Mouse (Mus musculus): ENCODE measurements around the gene Plcg2. TPM values are rescaled to one million over a fixed set of nuclear protein-coding genes. Genes with fewer than 3 reads are reported as not detected.

The Plcg2 gene
- total and polyA plus RNA-seq, 3 experiments = not detected

- TF ChIP-seq TAL1 (conservative IDR thresholded peaks at IDR 0.05; ENCODE audit: low read depth, low read length) (no peak), GATA1 (IDR thresholded peaks at IDR 0.05; ENCODE audit: borderline replicate concordance, low read length) (no peak), GATA2 (IDR thresholded peaks at IDR 0.05; ENCODE audit: borderline replicate concordance, low read depth, low read length) (no peak), POLR2AphosphoS5 (IDR thresholded peaks at IDR 0.05; ENCODE audit: insufficient replicate concordance, low read depth, low read length) (no peak), CTCF (IDR thresholded peaks at IDR 0.05; ENCODE audit: low read depth, low read length) (no peak)
Observed at GRCm38 (mm10) chr8:117658990-117659389, 160.9 kb downstream of the Plcg2 start.

GRCm38 (mm10) chr8:117660358-117661031 lies 162.4 kb downstream of the Plcg2 start:
- DNase-seq (ENCODE audit: low spot score) (no peak), ATAC-seq (ENCODE audit: extremely low read depth, insufficient number of reproducible peaks, low FRiP score, poor library complexity, severe bottlenecking) (no peak)
- H3K36me3 ChIP-seq (replicated peaks) = no peaks in the 10 kb centered on the region
- TF ChIP-seq POLR2AphosphoS5 (IDR thresholded peaks at IDR 0.05; ENCODE audit: insufficient replicate concordance, low read depth, low read length) (no peak), CTCF (IDR thresholded peaks at IDR 0.05; ENCODE audit: low read depth, low read length) (no peak), TAL1 (conservative IDR thresholded peaks at IDR 0.05; ENCODE audit: low read depth, low read length) (no peak), GATA2 (IDR thresholded peaks at IDR 0.05; ENCODE audit: borderline replicate concordance, low read depth, low read length) (no peak), GATA1 (IDR thresholded peaks at IDR 0.05; ENCODE audit: borderline replicate concordance, low read length) (no peak)
- no peaks in the 10 kb centered on the region for H3K4me1 ChIP-seq (ENCODE audit: insufficient read depth, low read depth, low read length)
- no peak overlapping the region for H3K4me3 ChIP-seq (ENCODE audit: low read depth, low read length)
- H3K9me3 ChIP-seq (replicated peaks) = peaks cover 80% of the 10 kb centered on the region
- H3K27me3 ChIP-seq (ENCODE audit: insufficient read depth, low read length) = no peaks in the 10 kb centered on the region

More at GRCm38 (mm10) chr8:117658990-117659389, 160.9 kb downstream of the Plcg2 start:
- no peak for ATAC-seq (ENCODE audit: extremely low read depth, insufficient number of reproducible peaks, low FRiP score, poor library complexity, severe bottlenecking)
- Histone ChIP-seq H3K4me1 (ENCODE audit: insufficient read depth, low read depth, low read length) (no peaks in the 10 kb centered on the region), H3K36me3 (replicated peaks) (no peaks in the 10 kb centered on the region), H3K27me3 (ENCODE audit: insufficient read depth, low read length) (no peaks in the 10 kb centered on the region), H3K4me3 (ENCODE audit: low read depth, low read length) (no peak overlapping the region), H3K9me3 (replicated peaks) (peaks cover 86% of the 10 kb centered on the region)
- DNase-seq (ENCODE audit: low spot score) = no peak

GRCm38 (mm10) chr8:117667349-117668124 lies 169.4 kb downstream of the Plcg2 start:
- Histone ChIP-seq H3K4me1 (ENCODE audit: insufficient read depth, low read depth, low read length) (no peaks in the 10 kb centered on the region), H3K27me3 (ENCODE audit: insufficient read depth, low read length) (no peaks in the 10 kb centered on the region), H3K9me3 (replicated peaks) (peaks cover 64% of the 10 kb centered on the region), H3K4me3 (ENCODE audit: low read depth, low read length) (no peak overlapping the region), H3K36me3 (replicated peaks) (no peaks in the 10 kb centered on the region)
- no peak for DNase-seq (ENCODE audit: low spot score)
- no peak for TF ChIP-seq GATA2 (IDR thresholded peaks at IDR 0.05; ENCODE audit: borderline replicate concordance, low read depth, low read length)
- no peak for TF ChIP-seq GATA1 (IDR thresholded peaks at IDR 0.05; ENCODE audit: borderline replicate concordance, low read length)
- TF ChIP-seq POLR2AphosphoS5 (IDR thresholded peaks at IDR 0.05; ENCODE audit: insufficient replicate concordance, low read depth, low read length) = no peak
- TF ChIP-seq CTCF (IDR thresholded peaks at IDR 0.05; ENCODE audit: low read depth, low read length) = no peak
- no peak for TF ChIP-seq TAL1 (conservative IDR thresholded peaks at IDR 0.05; ENCODE audit: low read depth, low read length)
- ATAC-seq (ENCODE audit: extremely low read depth, insufficient number of reproducible peaks, low FRiP score, poor library complexity, severe bottlenecking) = no peak

- Histone ChIP-seq H3K4me1 (ENCODE audit: insufficient read depth, low read depth, low read length) (no peaks in the 10 kb centered on the region), H3K9me3 (replicated peaks) (peaks cover 60% of the 10 kb centered on the region), H3K4me3 (ENCODE audit: low read depth, low read length) (no peak overlapping the region), H3K36me3 (replicated peaks) (no peaks in the 10 kb centered on the region), H3K27me3 (ENCODE audit: insufficient read depth, low read length) (no peaks in the 10 kb centered on the region)
- TF ChIP-seq TAL1 (conservative IDR thresholded peaks at IDR 0.05; ENCODE audit: low read depth, low read length) = no peak
- no peak for TF ChIP-seq CTCF (IDR thresholded peaks at IDR 0.05; ENCODE audit: low read depth, low read length)
- no peak for TF ChIP-seq POLR2AphosphoS5 (IDR thresholded peaks at IDR 0.05; ENCODE audit: insufficient replicate concordance, low read depth, low read length)
- TF ChIP-seq GATA2 (IDR thresholded peaks at IDR 0.05; ENCODE audit: borderline replicate concordance, low read depth, low read length) = no peak
- no peak for TF ChIP-seq GATA1 (IDR thresholded peaks at IDR 0.05; ENCODE audit: borderline replicate concordance, low read length)
- DNase-seq (ENCODE audit: low spot score) (no peak), ATAC-seq (ENCODE audit: extremely low read depth, insufficient number of reproducible peaks, low FRiP score, poor library complexity, severe bottlenecking) (no peak)
Observed at GRCm38 (mm10) chr8:117670461-117670860, 172.4 kb downstream of the Plcg2 start.

- Histone ChIP-seq H3K9me3 (replicated peaks) (peaks cover 59% of the 10 kb centered on the region), H3K4me3 (ENCODE audit: low read depth, low read length) (no peak overlapping the region), H3K27me3 (ENCODE audit: insufficient read depth, low read length) (no peaks in the 10 kb centered on the region), H3K4me1 (ENCODE audit: insufficient read depth, low read depth, low read length) (no peaks in the 10 kb centered on the region), H3K36me3 (replicated peaks) (no peaks in the 10 kb centered on the region)
- no peak for ATAC-seq (ENCODE audit: extremely low read depth, insufficient number of reproducible peaks, low FRiP score, poor library complexity, severe bottlenecking)
- TF ChIP-seq POLR2AphosphoS5 (IDR thresholded peaks at IDR 0.05; ENCODE audit: insufficient replicate concordance, low read depth, low read length) (no peak), GATA2 (IDR thresholded peaks at IDR 0.05; ENCODE audit: borderline replicate concordance, low read depth, low read length) (no peak), CTCF (IDR thresholded peaks at IDR 0.05; ENCODE audit: low read depth, low read length) (no peak), GATA1 (IDR thresholded peaks at IDR 0.05; ENCODE audit: borderline replicate concordance, low read length) (no peak), TAL1 (conservative IDR thresholded peaks at IDR 0.05; ENCODE audit: low read depth, low read length) (no peak)
- no peak for DNase-seq (ENCODE audit: low spot score)
Observed at GRCm38 (mm10) chr8:117672558-117672957, 174.5 kb downstream of the Plcg2 start.

- Histone ChIP-seq H3K36me3 (replicated peaks) (no peaks in the 10 kb centered on the region), H3K9me3 (replicated peaks) (peaks cover 55% of the 10 kb centered on the region), H3K27me3 (ENCODE audit: insufficient read depth, low read length) (no peaks in the 10 kb centered on the region), H3K4me1 (ENCODE audit: insufficient read depth, low read depth, low read length) (no peaks in the 10 kb centered on the region), H3K4me3 (ENCODE audit: low read depth, low read length) (no peak within 1 kb of the TSS)
- DNase-seq (ENCODE audit: low spot score) = no peak
- TF ChIP-seq GATA1 (IDR thresholded peaks at IDR 0.05; ENCODE audit: borderline replicate concordance, low read length) (no peak), CTCF (IDR thresholded peaks at IDR 0.05; ENCODE audit: low read depth, low read length) (no peak), TAL1 (conservative IDR thresholded peaks at IDR 0.05; ENCODE audit: low read depth, low read length) (no peak), POLR2AphosphoS5 (IDR thresholded peaks at IDR 0.05; ENCODE audit: insufficient replicate concordance, low read depth, low read length) (no peak), GATA2 (IDR thresholded peaks at IDR 0.05; ENCODE audit: borderline replicate concordance, low read depth, low read length) (no peak)
- ATAC-seq (ENCODE audit: extremely low read depth, insufficient number of reproducible peaks, low FRiP score, poor library complexity, severe bottlenecking) = no peak
Observed at GRCm38 (mm10) chr8:117673430-117673830, 175.3 kb downstream of the Plcg2 start, which contains the start of gene Sdr42e1. Sdr42e1 (minus strand) TSS chr8:117673689.

All from G1E (cell line).